Mouse (Mus musculus) myocyte (in vitro differentiated cells): Measurements from ENCODE around the gene Capn6.

Experiments
- E2F4 ChIP-seq: IDR thresholded peaks from one replicate; pipeline ENCODE4 v1.6.1; 2011; ENCODE audit warnings: mild to moderate bottlenecking, control low read depth, moderate library complexity; ENCODE audit not compliant: insufficient read depth
- MAX ChIP-seq: IDR thresholded peaks from one replicate; pipeline ENCODE4 v1.6.1; 2011; ENCODE audit warnings: low read depth, mild to moderate bottlenecking, control low read depth
- POLR2A ChIP-seq: IDR thresholded peaks from one replicate; pipeline ENCODE4 v1.6.1; 2011; ENCODE audit warnings: low read depth, mild to moderate bottlenecking, control low read depth, moderate library complexity; ENCODE audit not compliant: insufficient read length

DNA sequence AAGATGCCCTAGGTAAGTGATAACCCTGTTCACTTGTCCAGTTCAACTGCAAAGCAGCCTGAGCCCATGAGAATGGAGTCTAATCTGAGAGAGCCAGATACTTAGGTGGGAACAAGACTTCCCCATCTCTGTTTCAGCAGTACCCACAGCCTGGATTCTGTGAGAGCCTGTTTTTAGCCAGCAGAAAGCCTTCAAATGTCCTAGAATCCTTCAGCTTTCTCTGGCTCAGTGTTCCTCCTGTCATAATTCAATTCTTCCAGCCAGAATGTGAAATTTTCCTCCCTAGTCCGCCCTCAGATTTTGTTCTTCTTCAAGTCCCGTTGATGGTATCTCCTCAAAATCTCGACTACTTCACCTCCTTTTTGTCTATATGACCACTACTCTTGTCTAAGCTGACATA is 22.8 kb upstream of the Capn6 start:
- TF ChIP-seq MAX, result no peak
- no peak for TF ChIP-seq E2F4
- TF ChIP-seq POLR2A, result no peak
